Mouse (Mus musculus) ovary, postnatal 14 days (tissue): ENCODE data around the gene Tgfbr2.

Experiments
- DNase-seq: peaks from one replicate; pipeline ENCODE4 v3.0.0; 2022; ENCODE audit warnings: low spot score

The Tgfbr2 gene

GRCm38 (mm10) chr9:116115875-116116274, 59.3 kb downstream of the Tgfbr2 start:
- DNase-seq = no peak

GRCm38 (mm10) chr9:116114339-116114738, 60.8 kb downstream of the Tgfbr2 start:
- DNase-seq = no peak

- DNase-seq = no peak
Measured at GRCm38 (mm10) chr9:116111149-116111970, 63.8 kb downstream of the Tgfbr2 start.

- DNase-seq = no peak
Measured at GRCm38 (mm10) chr9:116108729-116109128, 66.4 kb downstream of the Tgfbr2 start.

GRCm38 (mm10) chr9:116104770-116105169, 70.4 kb downstream of the Tgfbr2 start:
- no peak for DNase-seq

- no peak for DNase-seq
Measured at GRCm38 (mm10) chr9:116101842-116102241, 73.3 kb downstream of the Tgfbr2 start.

- DNase-seq = no peak
Measured at GRCm38 (mm10) chr9:116100015-116100414, 75.1 kb downstream of the Tgfbr2 start.

GRCm38 (mm10) chr9:116099596-116099993, 75.6 kb downstream of the Tgfbr2 start:
- DNase-seq = no peak

GRCm38 (mm10) chr9:116098724-116099595, 76.2 kb downstream of the Tgfbr2 start:
- DNase-seq = peak; percentile 38

- peak; percentile 25 for DNase-seq
Measured at GRCm38 (mm10) chr9:116091921-116092320, 83.2 kb downstream of the Tgfbr2 start.

- no peak for DNase-seq
Measured at GRCm38 (mm10) chr9:116091101-116091841, 83.9 kb downstream of the Tgfbr2 start.

GRCm38 (mm10) chr9:116090296-116090695, 84.9 kb downstream of the Tgfbr2 start:
- no peak for DNase-seq

GRCm38 (mm10) chr9:116088912-116089311, 86.2 kb downstream of the Tgfbr2 start:
- no peak for DNase-seq

- DNase-seq = peak; percentile 56
Measured at GRCm38 (mm10) chr9:116087880-116088279, 87.3 kb downstream of the Tgfbr2 start.

GRCm38 (mm10) chr9:116087263-116087662, 87.9 kb downstream of the Tgfbr2 start:
- no peak for DNase-seq

- no peak for DNase-seq
Measured at GRCm38 (mm10) chr9:116085999-116086398, 89.2 kb downstream of the Tgfbr2 start.

- no peak for DNase-seq
Measured at GRCm38 (mm10) chr9:116084324-116084931, 90.7 kb downstream of the Tgfbr2 start.

- DNase-seq = no peak
Measured at GRCm38 (mm10) chr9:116083726-116084323, 91.3 kb downstream of the Tgfbr2 start.

- DNase-seq = no peak
Measured at GRCm38 (mm10) chr9:116083300-116083699, 91.9 kb downstream of the Tgfbr2 start.

GRCm38 (mm10) chr9:116081781-116082180, 93.4 kb downstream of the Tgfbr2 start:
- no peak for DNase-seq

- no peak for DNase-seq
Measured at GRCm38 (mm10) chr9:116077419-116077818, 97.7 kb downstream of the Tgfbr2 start.
